ENCODE assay signal across 9 mouse cellular contexts in genomic region chr2:118539881-118540516, GRCm38 (mm10). TPM values are rescaled to one million over a fixed set of nuclear protein-coding genes. Genes with fewer than 3 reads are reported as not detected.
DNase-seq lines count a peak whose midpoint lies in the region; ATAC-seq lines count a peak whose summit lies in the region.
"Had no signal": no experiment of that assay in that cellular context is flagged by ENCODE, and none has a peak within 500 bp of the region (broad histone marks: within the 10 kb centered on the region; RNA-seq: fewer than 3 reads in every experiment).

No protein-coding gene starts in this region.

- H3K4me2 ChIP-seq in midbrain, embryonic 12.5 days (replicated peaks): no peak overlapping the region
- no peak overlapping the region for H3K4me2 ChIP-seq in midbrain, embryonic 15.5 days
- H3K4me2 ChIP-seq in heart, embryonic 13.5 days: peak overlapping the region; percentile 42

- H3K4me1 ChIP-seq in midbrain, embryonic 12.5 days: peaks cover 30% of the 10 kb centered on the region
- H3K4me1 ChIP-seq in midbrain, embryonic 15.5 days: peaks cover 17% of the 10 kb centered on the region
- H3K4me1 ChIP-seq in heart, embryonic 13.5 days: peaks cover 87% of the 10 kb centered on the region

- DNase-seq in kidney, postnatal 14 days: peak; percentile 71
- DNase-seq in ovary, postnatal 36 days (ENCODE audit: low spot score): no peak
- DNase-seq in layer of hippocampus, adult 9-10 months (ENCODE audit: low spot score): no peak
- no peak for DNase-seq in urinary bladder, postnatal 4 days (ENCODE audit: low spot score in 2 of 2)

- no peak overlapping the region for H3K9ac ChIP-seq in midbrain, embryonic 12.5 days (replicated peaks)
- no peak overlapping the region for H3K9ac ChIP-seq in midbrain, embryonic 15.5 days
- peak overlapping the region; percentile 77 for H3K9ac ChIP-seq in heart, embryonic 13.5 days
- H3K9ac ChIP-seq: liver, embryonic 14.5 days had no signal

- peaks cover 13% of the 10 kb centered on the region for H3K27me3 ChIP-seq in midbrain, embryonic 12.5 days
- H3K27me3 ChIP-seq in midbrain, embryonic 15.5 days (replicated peaks): no peaks in the 10 kb centered on the region
- no peaks in the 10 kb centered on the region for H3K27me3 ChIP-seq in heart, embryonic 13.5 days (replicated peaks)

- no peak overlapping the region for H3K4me3 ChIP-seq in midbrain, embryonic 12.5 days
- no peak overlapping the region for H3K4me3 ChIP-seq in midbrain, embryonic 15.5 days
- no peak overlapping the region for H3K4me3 ChIP-seq in heart, embryonic 13.5 days

- ATAC-seq in midbrain, embryonic 12.5 days (ENCODE audit: low FRiP score, low read depth): no peak
- no peak for ATAC-seq in midbrain, embryonic 15.5 days (replicated peaks)
- ATAC-seq in heart, embryonic 13.5 days (ENCODE audit: extremely low read depth, insufficient number of reproducible peaks, low FRiP score, low TSS enrichment): no peak
- ATAC-seq in megakaryocyte progenitor cell, adult 5-6 weeks (replicated peaks; ENCODE audit: poor library complexity): peak; percentile 74

- H3K27ac ChIP-seq in midbrain, embryonic 12.5 days (replicated peaks): 0 out of 2 replicates have a peak overlapping the region, but pooled peaks have one; percentile 11
- no peak overlapping the region for H3K27ac ChIP-seq in midbrain, embryonic 15.5 days
- H3K27ac ChIP-seq in heart, embryonic 13.5 days (replicated peaks): peak overlapping the region; percentile 99

- peaks cover 6% of the 10 kb centered on the region for H3K36me3 ChIP-seq in midbrain, embryonic 12.5 days
- no peaks in the 10 kb centered on the region for H3K36me3 ChIP-seq in midbrain, embryonic 15.5 days (replicated peaks)
- H3K36me3 ChIP-seq in heart, embryonic 13.5 days: peaks cover 12% of the 10 kb centered on the region

- 45% methylated on average over 9 of the region's 9 CpGs for WGBS in midbrain, embryonic 12.5 days
- WGBS in midbrain, embryonic 15.5 days: 52% methylated on average over 9 of the region's 9 CpGs
- 26% methylated on average over 9 of the region's 9 CpGs for WGBS in heart, embryonic 13.5 days

- no peaks in the 10 kb centered on the region for H3K9me3 ChIP-seq in midbrain, embryonic 12.5 days
- no peaks in the 10 kb centered on the region for H3K9me3 ChIP-seq in midbrain, embryonic 15.5 days
- no peaks in the 10 kb centered on the region for H3K9me3 ChIP-seq in heart, embryonic 13.5 days

RNA-seq across cellular contexts. Expression of gene Bmf, which starts 9.5 kb away (rescaled TPM):
- 2.1 and 4.1 TPM in 2 replicates for polyA plus RNA-seq in midbrain, embryonic 12.5 days (2016; fragmentation: Nextera tagmentation; extraction: Ambion mirVana)
- polyA plus RNA-seq in midbrain, embryonic 15.5 days (2015; fragmentation: Nextera tagmentation; extraction: Ambion mirVana): 3.3 and 4.3 TPM in 2 replicates
- polyA plus RNA-seq in heart, embryonic 13.5 days (2015; fragmentation: Nextera tagmentation; extraction: Ambion mirVana): 2.5 and 2.9 TPM in 2 replicates
- 0.20 and 0.56 TPM in 2 replicates for total RNA-seq in megakaryocyte progenitor cell, adult 5-6 weeks (2015)
- 0.51 and 0.71 TPM in 2 replicates for total RNA-seq in megakaryocyte progenitor cell, adult 5-6 weeks (2017)

RNA-seq across cellular contexts. Expression of gene Bub1b, which starts 58.0 kb away (rescaled TPM):
- 92.1 and 94.5 TPM in 2 replicates for polyA plus RNA-seq in midbrain, embryonic 12.5 days (2016; fragmentation: Nextera tagmentation; extraction: Ambion mirVana)
- 10.7 and 15.0 TPM in 2 replicates for polyA plus RNA-seq in midbrain, embryonic 15.5 days (2015; fragmentation: Nextera tagmentation; extraction: Ambion mirVana)
- polyA plus RNA-seq in heart, embryonic 13.5 days (2015; fragmentation: Nextera tagmentation; extraction: Ambion mirVana): 64.3 and 69.9 TPM in 2 replicates
- 38.1 and 42.7 TPM in 2 replicates for total RNA-seq in megakaryocyte progenitor cell, adult 5-6 weeks (2015)
- 123 and 126 TPM in 2 replicates for total RNA-seq in megakaryocyte progenitor cell, adult 5-6 weeks (2017)
